Mouse (Mus musculus) bone marrow macrophage, adult 2 months (primary cell): Measurements from ENCODE around the gene C1ql1.

Source experiments
- CTCF ChIP-seq: IDR thresholded peaks from 2 replicates; pipeline ENCODE4 v1.5.1; 2012; ENCODE audit warnings: low read depth, mild to moderate bottlenecking, low read length, moderate library complexity
- POLR2A ChIP-seq: IDR thresholded peaks from 2 replicates; pipeline ENCODE4 v1.6.1; 2012; ENCODE audit warnings: mild to moderate bottlenecking, low read depth, low read length, borderline replicate concordance

- TF ChIP-seq CTCF (no peak), POLR2A (no peak)
Observed at GRCm38 (mm10) chr11:102972326-102972725, 25.8 kb upstream of the C1ql1 start.
